Mouse (Mus musculus): ENCODE measurements at regions not wholly inside any gene's neighbourhood (a gene's known extent, or its start where the extent isn't known, plus 50 kb on each side); places are given as distances from the start of the nearest gene placed in this dataset.

GRCm38 (mm10) chr14:69107796-69108195 is 186.3 kb downstream of the Synb start:
- H3K4me3 ChIP-seq (replicated peaks), result no peak overlapping the region
- H3K36me3 ChIP-seq, result no peaks in the 10 kb centered on the region
- no peak overlapping the region for H3K9ac ChIP-seq
- no peak overlapping the region for H3K4me2 ChIP-seq
- H3K27ac ChIP-seq, result no peak overlapping the region
- no peaks in the 10 kb centered on the region for H3K9me3 ChIP-seq
- WGBS, result 90% methylated on average over 5 of the region's 5 CpGs
- no peaks in the 10 kb centered on the region for H3K4me1 ChIP-seq
- no peaks in the 10 kb centered on the region for H3K27me3 ChIP-seq (replicated peaks)
- no peak for ATAC-seq (ENCODE audit: insufficient read depth, low FRiP score, low read depth)

- WGBS, result 74% methylated on average over 4 of the region's 4 CpGs
- no peak overlapping the region for H3K4me2 ChIP-seq
- H3K9me3 ChIP-seq, result no peaks in the 10 kb centered on the region
- no peak overlapping the region for H3K27ac ChIP-seq
- no peak overlapping the region for H3K9ac ChIP-seq
- H3K27me3 ChIP-seq (replicated peaks), result no peaks in the 10 kb centered on the region
- no peaks in the 10 kb centered on the region for H3K4me1 ChIP-seq
- H3K4me3 ChIP-seq (replicated peaks), result no peak overlapping the region
- no peak for ATAC-seq (ENCODE audit: insufficient read depth, low FRiP score, low read depth)
- H3K36me3 ChIP-seq, result no peaks in the 10 kb centered on the region
Measured at GRCm38 (mm10) chr14:69104646-69105045, 189.5 kb downstream of the Synb start.

GRCm38 (mm10) chr14:69103371-69104009 is 190.6 kb downstream of the Synb start:
- H3K36me3 ChIP-seq, result no peaks in the 10 kb centered on the region
- 51% methylated on average over 6 of the region's 6 CpGs for WGBS
- peak; percentile 70 for ATAC-seq (ENCODE audit: insufficient read depth, low FRiP score, low read depth)
- no peaks in the 10 kb centered on the region for H3K4me1 ChIP-seq
- no peaks in the 10 kb centered on the region for H3K9me3 ChIP-seq
- no peaks in the 10 kb centered on the region for H3K27me3 ChIP-seq (replicated peaks)
- H3K9ac ChIP-seq, result no peak overlapping the region
- H3K27ac ChIP-seq, result no peak overlapping the region
- H3K4me3 ChIP-seq (replicated peaks), result no peak overlapping the region
- H3K4me2 ChIP-seq, result no peak overlapping the region

- WGBS, result 85% methylated on average over 5 of the region's 5 CpGs
- Histone ChIP-seq H3K27ac (no peak overlapping the region), H3K36me3 (no peaks in the 10 kb centered on the region), H3K4me3 (replicated peaks) (no peak overlapping the region), H3K27me3 (replicated peaks) (no peaks in the 10 kb centered on the region), H3K9ac (no peak overlapping the region), H3K4me2 (no peak overlapping the region), H3K9me3 (no peaks in the 10 kb centered on the region), H3K4me1 (no peaks in the 10 kb centered on the region)
- ATAC-seq (ENCODE audit: insufficient read depth, low FRiP score, low read depth), result no peak
Measured at GRCm38 (mm10) chr14:69100866-69101265, 193.2 kb downstream of the Synb start.

GRCm38 (mm10) chr14:69095599-69095998 is 198.5 kb downstream of the Synb start:
- no peaks in the 10 kb centered on the region for H3K36me3 ChIP-seq
- no peak for ATAC-seq (ENCODE audit: insufficient read depth, low FRiP score, low read depth)
- no peak overlapping the region for H3K9ac ChIP-seq
- H3K4me1 ChIP-seq, result no peaks in the 10 kb centered on the region
- no peak overlapping the region for H3K27ac ChIP-seq
- no peak overlapping the region for H3K4me3 ChIP-seq (replicated peaks)
- H3K4me2 ChIP-seq, result no peak overlapping the region
- H3K27me3 ChIP-seq (replicated peaks), result no peaks in the 10 kb centered on the region
- no peaks in the 10 kb centered on the region for H3K9me3 ChIP-seq
- WGBS, result 83% methylated on average over 3 of the region's 3 CpGs

All from stomach, embryonic 15.5 days (tissue).